Mouse (Mus musculus) intestine, embryonic 14.5 days (tissue): ENCODE data around the gene Klc2. TPM values are rescaled to one million over a fixed set of nuclear protein-coding genes. Genes with fewer than 3 reads are reported as not detected.

Experiments used
- ATAC-seq: fragments of 200-750 bp; cut with Nextera tagmentation; replicated peaks from 2 replicates; pipeline ENCODE4 v1.8.0; 2017; ENCODE audit warnings: low read depth, moderate number of reproducible peaks, moderate TSS enrichment, moderate library complexity; ENCODE audit not compliant: low FRiP score, low TSS enrichment
- DNase-seq: peaks from one replicate; pipeline ENCODE4 v3.0.0-alpha.2; 2018; ENCODE audit warnings: low spot score
- H3K27ac ChIP-seq: fragments of 300-500 bp; sonication (generic); 2 replicates; pipeline ENCODE4 v1.5.1; 2014; ENCODE audit warnings: low read depth, mild to moderate bottlenecking, control low read depth
- H3K27me3 ChIP-seq: fragments of 300-500 bp; sonication (generic); replicated peaks from 2 replicates; pipeline ENCODE4 v1.6.1; 2014; ENCODE audit warnings: low read length, control low read depth; ENCODE audit not compliant: control insufficient read depth, insufficient read depth
- H3K36me3 ChIP-seq: fragments of 300-500 bp; sonication (generic); 2 replicates; pipeline ENCODE4 v1.6.1; 2014; ENCODE audit warnings: low read length, control low read depth; ENCODE audit not compliant: control insufficient read depth, insufficient read depth
- H3K4me1 ChIP-seq: fragments of 300-500 bp; sonication (generic); replicated peaks from 2 replicates; pipeline ENCODE4 v1.6.1; 2014; ENCODE audit warnings: low read length, control low read depth, mixed read lengths; ENCODE audit not compliant: control insufficient read depth, insufficient read depth
- H3K4me2 ChIP-seq: fragments of 300-500 bp; sonication (generic); 2 replicates; pipeline ENCODE4 v1.6.1; 2014; ENCODE audit warnings: low read length
- H3K4me3 ChIP-seq: fragments of 300-500 bp; sonication (generic); 2 replicates; pipeline ENCODE4 v1.5.1; 2014; ENCODE audit warnings: low read depth, low read length, control low read depth, mixed read lengths
- H3K9ac ChIP-seq: fragments of 300-500 bp; sonication (generic); 2 replicates; pipeline ENCODE4 v1.6.1; 2014; ENCODE audit warnings: mild to moderate bottlenecking, low read length
- H3K9me3 ChIP-seq: fragments of 300-500 bp; sonication (generic); 2 replicates; pipeline ENCODE4 v1.6.1; 2016; ENCODE audit warnings: low read length, control low read depth; ENCODE audit not compliant: control insufficient read depth
- WGBS: fragments of 180-500 bp; shearing (Covaris S2); extraction: QIAGEN DNeasy Blood & Tissue Kit; methylation state at CpG from one replicate; pipeline ENCODE4 v1.1.7; 2014; 5-methylcytosine and 5-hydroxymethylcytosine counted together
- polyA plus RNA-seq: library from polyadenylated mRNA; unstranded; fragments of >200 nt; fragmentation: Nextera tagmentation; extraction: Ambion mirVana; gene quantifications from 2 replicates; pipeline ENCODE4 v1.2.1, GENCODE M21; 2014

Gene Klc2
- polyA plus RNA-seq, 1 experiment from 2014 or later = 19.0 TPM

DNA sequence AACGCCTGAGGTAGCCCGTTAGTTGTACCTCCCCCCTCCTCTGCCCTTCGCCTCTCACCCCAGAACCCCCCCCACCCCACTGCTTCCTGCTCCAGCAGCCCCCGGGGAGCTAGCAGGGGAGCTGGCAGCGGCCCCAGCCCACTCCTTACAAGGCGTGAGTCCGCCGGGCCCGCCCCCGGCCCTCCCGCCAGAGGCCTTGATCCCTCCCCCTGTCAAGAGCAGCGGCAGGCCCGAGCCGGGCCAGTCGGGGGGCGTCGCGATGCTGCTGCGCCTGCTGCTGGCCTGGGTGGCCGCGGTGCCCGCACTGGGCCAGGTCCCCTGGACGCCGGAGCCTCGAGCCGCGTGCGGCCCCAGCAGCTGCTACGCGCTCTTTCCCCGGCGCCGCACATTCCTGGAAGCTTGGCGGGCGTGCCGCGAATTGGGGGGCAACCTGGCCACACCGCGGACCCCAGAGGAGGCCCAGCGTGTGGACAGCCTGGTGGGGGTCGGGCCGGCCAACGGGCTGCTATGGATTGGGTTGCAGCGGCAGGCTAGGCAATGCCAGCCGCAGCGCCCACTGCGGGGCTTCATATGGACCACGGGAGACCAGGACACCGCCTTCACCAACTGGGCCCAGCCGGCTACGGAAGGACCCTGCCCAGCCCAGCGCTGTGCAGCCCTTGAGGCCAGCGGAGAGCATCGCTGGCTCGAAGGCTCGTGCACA is 50.3 kb downstream of the Klc2 start, which contains the start of gene Cd248:
Gene Cd248, plus strand, starts transcription at position 212 of the 703 bp plus-strand sequence.
- WGBS = 1% methylated on average over 35 of the region's 56 CpGs
- Histone ChIP-seq H3K4me1 (peaks cover 44% of the 10 kb centered on the region), H3K27ac (peak within 1 kb of the TSS; percentile 92), H3K27me3 (no peaks in the 10 kb centered on the region; the same call in 1 of the 2 replicates), H3K9ac (peak within 1 kb of the TSS; percentile 58), H3K36me3 (no peaks in the 10 kb centered on the region), H3K4me3 (peak within 1 kb of the TSS; percentile 52), H3K4me2 (peak within 1 kb of the TSS; percentile 77), H3K9me3 (no peaks in the 10 kb centered on the region)
- DNase-seq (peak; percentile 83), ATAC-seq (peak; percentile 29)

DNA sequence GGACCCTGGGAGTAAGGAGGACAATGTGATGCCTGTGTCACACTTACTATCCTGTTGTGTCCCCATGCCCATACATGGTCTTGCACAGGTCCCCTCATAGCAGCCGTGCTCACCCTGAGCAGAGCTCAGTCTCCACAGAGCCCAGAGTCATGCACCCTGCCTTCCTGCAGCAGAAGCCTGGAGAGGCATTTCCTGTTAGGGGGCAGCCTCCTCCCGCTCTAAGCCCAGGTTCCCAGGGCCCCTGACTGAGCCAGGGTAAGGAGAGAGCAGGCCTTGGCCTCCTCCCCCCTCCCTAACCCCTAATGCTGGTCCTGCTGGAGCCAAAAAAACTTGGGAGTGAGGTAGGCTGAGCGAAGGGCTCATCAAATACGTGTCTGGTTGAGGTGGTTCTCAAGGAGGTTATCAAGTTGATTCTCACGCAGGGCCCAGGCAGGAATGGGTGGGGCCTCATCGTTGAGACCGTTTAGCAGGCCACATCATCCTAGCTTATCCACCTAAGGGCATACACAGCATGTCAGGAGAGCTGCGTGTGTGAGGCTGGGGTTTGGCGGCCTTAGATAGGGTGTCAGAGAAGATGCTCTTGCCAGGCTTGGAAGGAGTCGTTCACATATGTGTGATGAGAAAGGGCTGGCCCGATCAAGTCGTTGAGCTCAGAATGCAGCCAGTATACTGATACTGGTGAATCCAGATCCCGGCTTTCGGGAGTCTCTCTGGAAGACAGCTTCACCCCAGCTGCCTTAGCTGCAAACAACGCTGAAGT is 51.1 kb downstream of the Klc2 start:
- 0 out of 2 replicates have a peak overlapping the region, but pooled peaks have one; percentile 22 for H3K9ac ChIP-seq
- H3K4me1 ChIP-seq = peaks cover 44% of the 10 kb centered on the region
- no peaks in the 10 kb centered on the region for H3K9me3 ChIP-seq
- ATAC-seq (0 out of 2 replicates have a peak, but pooled peaks have one; percentile 0), DNase-seq (peak; percentile 79)
- peak overlapping the region; percentile 92 for H3K27ac ChIP-seq
- peak overlapping the region; percentile 52 for H3K4me3 ChIP-seq
- WGBS = 6% methylated on average over 15 of the region's 15 CpGs
- peak overlapping the region; percentile 77 for H3K4me2 ChIP-seq
- H3K36me3 ChIP-seq = no peaks in the 10 kb centered on the region
- no peaks in the 10 kb centered on the region; the same call in 1 of the 2 replicates for H3K27me3 ChIP-seq

DNA sequence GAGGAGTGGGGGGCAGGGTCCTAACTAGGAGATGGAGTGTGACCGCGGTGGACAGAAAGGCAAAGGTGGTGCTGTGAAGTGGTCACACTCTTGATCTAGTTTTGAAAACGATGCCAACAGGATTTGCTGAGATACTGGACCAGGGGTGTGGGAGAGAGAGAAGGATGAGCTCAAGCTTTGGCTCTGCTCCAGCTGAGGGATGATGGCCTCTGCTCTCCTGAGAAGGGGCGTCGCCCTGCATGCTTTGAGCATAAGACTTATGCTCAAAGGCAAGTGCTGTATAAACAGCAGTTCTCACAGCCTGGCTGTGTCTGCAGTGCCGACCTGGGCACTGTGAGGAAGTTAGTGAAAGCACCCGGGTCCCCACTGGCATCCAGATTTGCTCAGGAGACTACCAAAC is 53.3 kb downstream of the Klc2 start:
- no peak overlapping the region for H3K4me3 ChIP-seq
- ATAC-seq (no peak), DNase-seq (peak; percentile 62)
- H3K27ac ChIP-seq = peak overlapping the region; percentile 43; the same call in 1 of the 2 replicates
- H3K4me2 ChIP-seq = no peak overlapping the region
- H3K27me3 ChIP-seq = no peaks in the 10 kb centered on the region; the same call in 1 of the 2 replicates
- no peaks in the 10 kb centered on the region for H3K36me3 ChIP-seq
- H3K4me1 ChIP-seq = peaks cover 52% of the 10 kb centered on the region
- WGBS = 32% methylated on average over 7 of the region's 7 CpGs
- H3K9me3 ChIP-seq = no peaks in the 10 kb centered on the region
- H3K9ac ChIP-seq = no peak overlapping the region

DNA sequence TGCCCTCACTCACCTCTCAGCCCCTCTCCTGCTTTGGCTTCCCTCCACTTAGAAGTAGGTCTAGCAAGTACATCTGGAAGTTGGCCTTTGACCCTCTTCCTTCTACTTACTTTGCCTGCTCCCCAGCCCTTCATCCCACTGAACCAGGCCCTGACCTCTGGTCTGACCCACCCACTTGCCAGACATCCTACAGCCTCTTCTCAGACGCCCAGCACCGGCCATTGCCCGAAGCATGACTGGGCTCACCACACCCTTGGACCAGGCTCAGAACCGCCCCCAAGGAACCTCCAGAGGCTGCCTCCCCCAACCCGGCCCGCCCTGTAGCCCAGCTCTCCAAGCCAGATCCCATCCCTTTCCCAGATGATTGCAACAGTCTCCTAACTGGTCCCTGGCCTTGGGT is 55.9 kb downstream of the Klc2 start:
- Histone ChIP-seq H3K27me3 (no peaks in the 10 kb centered on the region), H3K9me3 (no peaks in the 10 kb centered on the region), H3K9ac (no peak overlapping the region), H3K4me1 (peaks cover 57% of the 10 kb centered on the region), H3K4me2 (no peak overlapping the region), H3K4me3 (no peak overlapping the region), H3K36me3 (no peaks in the 10 kb centered on the region), H3K27ac (no peak overlapping the region)
- WGBS = 49% methylated on average over 6 of the region's 6 CpGs
- ATAC-seq (no peak), DNase-seq (no peak)

DNA sequence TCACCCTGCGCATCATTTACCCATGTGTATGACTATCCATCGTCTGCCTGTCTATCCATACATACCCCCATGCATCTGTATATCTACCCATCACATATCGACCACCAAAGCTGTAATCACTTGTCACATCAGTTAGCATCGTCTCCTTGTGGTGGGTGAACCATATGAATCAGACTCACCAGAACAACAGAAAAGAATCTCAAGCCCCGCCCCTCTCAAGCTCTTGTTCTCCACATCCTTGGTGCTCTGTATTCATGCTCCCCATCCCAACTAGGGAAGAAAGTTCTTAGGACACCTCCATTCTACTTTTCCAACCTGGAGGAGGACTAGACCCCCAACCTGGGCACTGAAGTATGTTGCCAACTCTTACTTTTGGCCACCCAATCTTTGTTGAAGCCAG is 56.3 kb downstream of the Klc2 start:
- 74% methylated on average over 5 of the region's 5 CpGs for WGBS

DNA sequence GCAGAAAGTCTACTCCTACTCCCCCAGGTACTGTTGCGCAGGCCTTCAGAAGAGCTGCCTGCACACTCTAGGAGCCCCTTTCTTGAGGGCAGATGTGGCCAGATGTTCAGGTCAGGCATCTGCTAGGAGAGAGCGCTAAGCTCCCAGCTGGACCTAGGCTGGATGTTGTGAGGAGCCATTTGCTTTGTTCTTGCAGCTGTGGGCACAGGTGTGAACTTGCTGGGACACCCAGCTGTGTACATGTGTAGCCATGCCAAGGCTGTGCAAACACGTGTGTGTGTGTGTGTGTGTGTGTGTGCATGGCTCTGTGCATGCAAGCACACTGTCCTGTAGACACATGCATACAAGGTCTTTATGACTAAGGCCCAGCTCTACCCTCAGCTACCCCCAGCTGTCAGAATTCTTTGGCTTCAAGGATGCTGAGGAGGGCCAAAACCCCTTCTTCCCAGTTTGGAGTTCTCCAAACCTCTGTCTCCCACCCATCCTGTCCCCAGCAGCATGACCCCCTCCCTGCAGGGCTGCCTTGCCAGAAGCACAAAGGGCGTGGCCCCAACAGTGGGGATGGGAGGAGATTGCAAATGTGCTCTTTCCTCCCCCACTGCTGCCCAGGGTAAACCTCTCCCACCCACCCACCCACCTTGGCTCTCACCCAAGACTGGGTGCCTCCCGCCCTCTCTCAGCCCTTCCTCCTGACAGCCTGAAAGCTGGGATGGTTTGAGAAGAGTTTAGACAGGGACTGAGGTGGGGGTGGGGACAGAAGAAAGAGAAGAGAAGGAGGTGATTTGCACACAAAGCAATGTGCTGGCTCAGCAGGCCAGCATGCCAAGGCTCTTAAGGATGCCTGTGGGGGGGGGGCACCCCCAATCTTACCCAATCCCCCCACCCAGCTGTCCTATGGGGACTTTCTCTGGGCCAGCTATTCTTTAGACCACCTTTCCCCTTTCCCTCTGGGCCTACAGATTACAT is 57.7 kb downstream of the Klc2 start:
- DNase-seq (no peak), ATAC-seq (no peak)
- Histone ChIP-seq H3K36me3 (no peaks in the 10 kb centered on the region), H3K9ac (no peak overlapping the region; the same call in 1 of the 2 replicates), H3K9me3 (no peaks in the 10 kb centered on the region), H3K27ac (peak overlapping the region; percentile 64; the same call in 1 of the 2 replicates), H3K4me1 (peaks cover 52% of the 10 kb centered on the region), H3K27me3 (no peaks in the 10 kb centered on the region), H3K4me2 (no peak overlapping the region), H3K4me3 (no peak overlapping the region)
- 27% methylated on average over 5 of the region's 5 CpGs for WGBS

More for the DNA sequence above, 56.3 kb downstream of the Klc2 start:
- ATAC-seq (no peak), DNase-seq (no peak)
- Histone ChIP-seq H3K36me3 (no peaks in the 10 kb centered on the region), H3K4me3 (no peak overlapping the region), H3K4me2 (no peak overlapping the region), H3K9ac (no peak overlapping the region), H3K27me3 (no peaks in the 10 kb centered on the region), H3K27ac (no peak overlapping the region), H3K9me3 (no peaks in the 10 kb centered on the region), H3K4me1 (peaks cover 53% of the 10 kb centered on the region)

DNA sequence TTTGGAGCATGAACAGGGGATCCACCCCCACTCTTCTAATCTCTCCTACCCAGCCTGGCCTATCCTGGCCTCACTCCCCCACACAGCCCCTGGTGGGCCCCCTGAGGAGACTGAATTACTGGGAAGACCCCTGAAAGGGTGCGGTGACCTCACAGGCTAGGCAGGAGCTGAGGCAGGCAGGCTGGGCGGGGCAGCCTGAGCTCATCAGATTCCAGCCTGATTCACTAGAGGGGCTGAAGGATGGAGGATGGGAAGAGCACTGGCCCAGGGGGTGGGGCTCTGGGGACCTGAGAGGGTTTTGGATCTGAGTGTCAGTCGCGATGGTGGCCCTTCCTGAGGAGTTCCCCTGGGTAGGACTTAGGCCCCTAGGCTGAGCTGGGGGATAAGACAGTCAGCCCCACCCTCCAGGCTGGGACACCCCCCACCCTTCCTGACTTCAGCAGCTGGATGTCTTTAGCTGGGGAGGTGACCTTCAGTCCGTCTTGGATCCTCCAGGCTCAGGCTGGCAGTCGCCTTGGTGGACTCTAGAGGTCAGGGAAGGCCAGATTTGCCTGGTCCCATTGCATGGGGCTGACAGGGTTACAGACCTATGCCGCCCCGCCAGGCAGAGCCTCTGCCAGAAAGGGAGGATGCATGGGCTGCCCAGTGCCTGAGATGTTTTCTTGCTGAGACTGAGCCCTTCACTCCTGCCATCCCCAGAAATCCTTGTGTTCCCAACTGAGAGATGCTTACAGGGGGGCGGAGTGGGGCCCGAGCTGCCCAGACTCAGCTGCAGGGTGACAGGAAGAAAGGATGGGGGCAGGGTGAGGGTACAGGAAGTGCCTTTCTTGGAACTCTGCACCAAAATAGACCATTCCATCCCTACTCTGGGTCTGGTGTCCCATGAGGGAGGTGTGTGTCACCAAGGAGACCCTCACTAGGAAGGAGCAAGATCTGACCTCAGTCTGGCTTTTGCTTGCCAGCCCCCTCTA is 59.3 kb downstream of the Klc2 start:
- H3K36me3 ChIP-seq = no peaks in the 10 kb centered on the region
- H3K4me1 ChIP-seq = peaks cover 42% of the 10 kb centered on the region
- ATAC-seq (peak; percentile 17; the same call in 1 of the 2 replicates), DNase-seq (no peak)
- no peaks in the 10 kb centered on the region for H3K27me3 ChIP-seq
- H3K27ac ChIP-seq = peak overlapping the region; percentile 69
- H3K4me2 ChIP-seq = peak overlapping the region; percentile 7
- H3K9me3 ChIP-seq = no peaks in the 10 kb centered on the region
- H3K9ac ChIP-seq = no peak overlapping the region
- no peak overlapping the region for H3K4me3 ChIP-seq
- 11% methylated on average over 10 of the region's 10 CpGs for WGBS
